Mouse (Mus musculus) midbrain, embryonic 14.5 days (tissue): ENCODE measurements around the gene Kmt5a. TPM values are rescaled to one million over a fixed set of nuclear protein-coding genes. Genes with fewer than 3 reads are reported as not detected.
"Not testable (repeated sequence)": the region's sequence is repeated elsewhere in the genome, so short reads cannot be mapped to it uniquely, and the experiment has no call there.

ENCODE experiments used
- ATAC-seq: fragments of 200-750 bp; cut with Nextera tagmentation; 2 replicates; pipeline ENCODE4 v1.8.0; 2017; ENCODE audit warnings: moderate number of reproducible peaks, moderate library complexity; ENCODE audit not compliant: low FRiP score, low TSS enrichment
- DNase-seq: peaks from one replicate; pipeline ENCODE4 v3.0.0-alpha.2; 2015
- H3K27ac ChIP-seq: fragments of 300-500 bp; sonication (generic); replicated peaks from 2 replicates; pipeline ENCODE4 v1.5.1; 2014; ENCODE audit warnings: mild to moderate bottlenecking, low read depth, low read length, moderate library complexity
- H3K27me3 ChIP-seq: fragments of 300-500 bp; sonication (generic); 2 replicates; pipeline ENCODE4 v1.6.1; 2014; ENCODE audit warnings: low read length, control low read depth, mixed read lengths; ENCODE audit not compliant: control insufficient read depth, insufficient read depth
- H3K36me3 ChIP-seq: fragments of 300-500 bp; sonication (generic); 2 replicates; pipeline ENCODE4 v1.6.1; 2014; ENCODE audit warnings: low read length, control low read depth; ENCODE audit not compliant: control insufficient read depth, insufficient read depth
- H3K4me1 ChIP-seq: fragments of 300-500 bp; sonication (generic); 2 replicates; pipeline ENCODE4 v1.6.1; 2014; ENCODE audit warnings: mild to moderate bottlenecking, antibody characterized with exemption, low read length, control low read depth; ENCODE audit not compliant: control insufficient read depth, insufficient read depth
- H3K4me2 ChIP-seq: fragments of 300-500 bp; sonication (generic); 2 replicates; pipeline ENCODE4 v1.6.1; 2014; ENCODE audit warnings: mild to moderate bottlenecking, low read length, moderate library complexity
- H3K4me3 ChIP-seq: fragments of 300-500 bp; sonication (generic); replicated peaks from 2 replicates; pipeline ENCODE4 v1.5.1; 2014; ENCODE audit warnings: low read depth, low read length
- H3K9ac ChIP-seq: fragments of 300-500 bp; sonication (generic); replicated peaks from 2 replicates; pipeline ENCODE4 v1.6.1; 2014; ENCODE audit warnings: mild to moderate bottlenecking, low read length, moderate library complexity
- H3K9me3 ChIP-seq: fragments of 300-500 bp; sonication (generic); 2 replicates; pipeline ENCODE4 v1.6.1; 2016; ENCODE audit warnings: low read length, control low read depth, mixed read lengths; ENCODE audit not compliant: control insufficient read depth
- WGBS: fragments of 180-500 bp; shearing (Covaris S2); extraction: QIAGEN DNeasy Blood & Tissue Kit; methylation state at CpG from one replicate; pipeline ENCODE4 v1.1.7; 2014; 5-methylcytosine and 5-hydroxymethylcytosine counted together
- polyA plus RNA-seq: library from polyadenylated mRNA; unstranded; fragments of >200 nt; fragmentation: Nextera tagmentation; extraction: Ambion mirVana; gene quantifications from 2 replicates; pipeline ENCODE4 v1.2.1, GENCODE M21; 2014

Gene Kmt5a
- polyA plus RNA-seq, 1 experiment from 2014 or later = 20.9 TPM

DNA sequence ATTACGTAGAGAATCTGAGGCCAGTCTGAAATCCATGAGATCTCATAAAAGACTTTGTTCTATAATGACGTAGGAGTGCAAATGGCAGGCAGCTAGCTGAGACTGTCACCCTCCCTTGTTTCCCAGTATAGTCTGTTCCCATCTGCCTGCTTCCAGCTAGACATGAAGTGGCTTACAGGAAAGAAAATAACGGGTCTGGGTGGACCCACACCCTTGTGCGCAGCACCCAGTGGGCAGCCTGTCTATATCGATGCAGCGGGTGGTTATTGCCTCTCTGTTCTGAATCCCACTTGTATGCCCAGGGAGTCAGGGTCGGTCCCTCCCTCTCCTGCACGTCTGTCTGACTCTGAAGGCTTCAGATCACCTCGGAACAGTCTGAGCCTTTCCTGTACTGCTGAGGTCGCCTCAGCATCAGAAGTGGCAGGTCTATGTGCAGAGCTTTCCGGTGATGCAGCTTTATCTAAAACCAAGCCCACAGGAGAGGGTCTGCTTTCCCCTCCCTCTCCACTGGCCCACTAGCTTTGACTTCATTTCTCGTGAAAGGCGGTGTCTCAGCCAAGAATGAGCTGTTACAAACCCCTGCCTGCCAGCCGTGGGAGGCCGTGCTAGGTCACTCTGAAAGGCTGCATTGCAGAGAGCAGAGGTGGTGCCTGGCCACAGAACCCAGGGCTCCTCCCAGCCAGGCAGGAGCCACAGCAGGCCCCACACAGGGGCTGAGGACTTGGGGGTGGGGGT, 12.9 kb downstream of the Kmt5a start:
- ATAC-seq = no peak
- H3K27me3 ChIP-seq = no peaks in the 10 kb centered on the region
- H3K36me3 ChIP-seq = peaks cover 92% of the 10 kb centered on the region
- no peak overlapping the region for H3K9ac ChIP-seq
- H3K9me3 ChIP-seq = no peaks in the 10 kb centered on the region
- no peak overlapping the region for H3K4me3 ChIP-seq
- 78% methylated on average over 15 of the region's 15 CpGs for WGBS
- DNase-seq = no peak
- no peaks in the 10 kb centered on the region for H3K4me1 ChIP-seq
- no peak overlapping the region for H3K4me2 ChIP-seq
- H3K27ac ChIP-seq = no peak overlapping the region; the same call in 1 of the 2 replicates

DNA sequence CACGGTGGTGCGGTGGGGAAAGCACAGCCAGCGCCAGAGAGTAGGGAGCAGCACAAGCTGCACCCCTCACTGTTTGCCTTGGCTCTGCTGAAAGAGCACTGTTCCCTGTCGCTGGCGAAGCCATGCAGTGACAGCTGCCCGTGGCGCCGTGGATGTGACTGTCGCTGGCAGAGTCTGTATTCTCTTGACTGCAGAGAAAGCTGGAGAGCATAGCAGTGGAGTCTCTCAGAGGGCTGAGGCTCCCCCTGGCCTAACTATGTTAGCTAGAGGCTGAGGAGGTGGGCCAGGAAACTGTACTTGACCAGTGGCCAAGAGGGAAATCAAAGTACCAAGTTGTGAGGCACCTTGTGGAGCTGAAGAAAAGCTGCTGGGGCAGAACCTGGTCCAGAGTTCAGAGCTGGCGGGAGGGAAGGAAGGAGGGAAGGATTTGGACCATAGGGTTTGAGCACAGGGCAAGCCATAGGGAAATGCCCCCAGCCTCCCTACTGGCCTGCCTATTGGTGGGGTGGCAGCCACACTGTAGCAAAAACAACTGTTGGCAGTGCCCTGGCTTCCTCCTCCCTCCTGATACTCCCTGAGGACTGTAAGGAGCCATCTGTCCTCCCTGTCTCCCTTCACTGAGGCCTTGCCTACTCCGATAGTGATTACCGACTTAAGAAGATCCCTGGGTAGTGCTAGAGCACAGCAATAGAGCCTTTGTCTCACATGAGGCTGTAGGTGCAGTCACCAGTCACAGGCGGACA, 13.8 kb downstream of the Kmt5a start:
- H3K27me3 ChIP-seq = no peaks in the 10 kb centered on the region
- no peak overlapping the region; the same call in none of the 2 replicates for H3K27ac ChIP-seq
- H3K4me1 ChIP-seq = no peaks in the 10 kb centered on the region
- H3K4me2 ChIP-seq = no peak overlapping the region
- WGBS = 78% methylated on average over 13 of the region's 13 CpGs
- no peak overlapping the region for H3K9ac ChIP-seq
- DNase-seq (no peak), ATAC-seq (no peak)
- H3K4me3 ChIP-seq = no peak overlapping the region
- H3K36me3 ChIP-seq = peaks cover 93% of the 10 kb centered on the region
- no peaks in the 10 kb centered on the region for H3K9me3 ChIP-seq

DNA sequence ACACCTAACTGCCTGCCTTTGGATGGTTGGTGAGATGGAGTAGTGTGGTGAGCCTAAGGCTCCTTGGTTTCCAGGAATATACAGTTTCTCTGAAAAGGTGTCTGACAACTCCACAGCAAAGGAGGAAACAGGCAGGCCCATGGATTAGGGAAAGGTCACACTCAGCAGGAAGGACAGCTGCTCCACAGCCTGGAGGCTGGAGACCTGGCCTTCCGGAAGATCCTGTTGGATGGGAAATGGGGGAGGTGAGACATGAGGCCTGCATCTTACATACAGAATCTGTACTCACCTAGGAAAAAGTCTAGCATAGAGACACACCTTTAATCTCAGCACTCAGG, 14.3 kb downstream of the Kmt5a start:
- Histone ChIP-seq H3K4me2 (no peak overlapping the region), H3K27me3 (no peaks in the 10 kb centered on the region), H3K9me3 (no peaks in the 10 kb centered on the region), H3K4me3 (no peak overlapping the region), H3K4me1 (no peaks in the 10 kb centered on the region), H3K27ac (no peak overlapping the region), H3K36me3 (peaks cover 93% of the 10 kb centered on the region), H3K9ac (no peak overlapping the region)
- WGBS = 81% methylated on average over 1 of the region's 1 CpGs
- DNase-seq (no peak), ATAC-seq (no peak)

DNA sequence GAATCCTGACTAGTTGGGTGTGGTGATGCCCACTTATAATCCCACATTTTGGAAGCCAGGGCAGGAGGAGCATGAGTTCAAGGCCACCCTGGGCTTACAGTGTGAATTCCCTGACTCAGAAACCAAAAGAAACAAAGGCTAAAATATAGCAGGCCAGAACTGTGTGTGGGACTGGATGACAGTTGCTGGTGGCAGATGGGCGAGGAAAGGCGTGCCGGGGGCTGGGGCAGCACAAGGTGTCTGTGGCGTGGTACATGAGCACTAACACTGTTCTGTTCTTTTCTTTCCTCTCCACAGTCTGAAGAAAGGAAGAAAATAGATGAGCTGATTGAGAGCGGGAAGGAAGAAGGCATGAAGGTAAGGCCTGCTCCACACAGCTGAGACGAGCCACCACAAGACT, 17.0 kb downstream of the Kmt5a start:
- Histone ChIP-seq H3K27me3 (no peaks in the 10 kb centered on the region), H3K27ac (no peak overlapping the region), H3K9me3 (no peaks in the 10 kb centered on the region), H3K4me3 (no peak overlapping the region), H3K4me2 (no peak overlapping the region), H3K36me3 (peaks cover 88% of the 10 kb centered on the region), H3K9ac (no peak overlapping the region), H3K4me1 (no peaks in the 10 kb centered on the region)
- ATAC-seq (no peak), DNase-seq (no peak)
- WGBS = 97% methylated on average over 6 of the region's 6 CpGs

DNA sequence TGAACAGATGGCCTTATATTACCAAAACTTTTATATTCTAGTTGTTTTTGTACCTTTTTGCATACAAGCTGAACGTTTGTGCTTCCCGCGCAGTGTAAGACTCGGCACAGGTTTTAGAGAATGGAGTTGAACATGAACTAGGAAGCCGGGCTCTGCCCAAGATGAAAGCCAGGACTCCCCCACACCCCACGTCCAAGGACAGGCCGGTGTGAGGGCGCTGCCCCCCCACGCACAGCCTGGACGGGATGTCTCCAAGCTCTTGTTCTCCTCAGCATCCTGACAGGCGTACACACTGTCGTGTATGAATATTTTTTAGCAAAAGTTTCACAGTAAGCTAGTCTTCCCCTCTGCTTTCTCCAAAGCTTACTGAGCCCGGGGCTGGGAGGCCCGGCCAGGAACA, 21.2 kb downstream of the Kmt5a start:
- not testable (repeated sequence) for ATAC-seq, DNase-seq, H3K9ac ChIP-seq, H3K27me3 ChIP-seq, H3K4me2 ChIP-seq, H3K27ac ChIP-seq, H3K4me1 ChIP-seq, H3K9me3 ChIP-seq, H3K4me3 ChIP-seq
- peaks cover 74% of the 10 kb centered on the region for H3K36me3 ChIP-seq
- 94% methylated on average over 14 of the region's 14 CpGs for WGBS

DNA sequence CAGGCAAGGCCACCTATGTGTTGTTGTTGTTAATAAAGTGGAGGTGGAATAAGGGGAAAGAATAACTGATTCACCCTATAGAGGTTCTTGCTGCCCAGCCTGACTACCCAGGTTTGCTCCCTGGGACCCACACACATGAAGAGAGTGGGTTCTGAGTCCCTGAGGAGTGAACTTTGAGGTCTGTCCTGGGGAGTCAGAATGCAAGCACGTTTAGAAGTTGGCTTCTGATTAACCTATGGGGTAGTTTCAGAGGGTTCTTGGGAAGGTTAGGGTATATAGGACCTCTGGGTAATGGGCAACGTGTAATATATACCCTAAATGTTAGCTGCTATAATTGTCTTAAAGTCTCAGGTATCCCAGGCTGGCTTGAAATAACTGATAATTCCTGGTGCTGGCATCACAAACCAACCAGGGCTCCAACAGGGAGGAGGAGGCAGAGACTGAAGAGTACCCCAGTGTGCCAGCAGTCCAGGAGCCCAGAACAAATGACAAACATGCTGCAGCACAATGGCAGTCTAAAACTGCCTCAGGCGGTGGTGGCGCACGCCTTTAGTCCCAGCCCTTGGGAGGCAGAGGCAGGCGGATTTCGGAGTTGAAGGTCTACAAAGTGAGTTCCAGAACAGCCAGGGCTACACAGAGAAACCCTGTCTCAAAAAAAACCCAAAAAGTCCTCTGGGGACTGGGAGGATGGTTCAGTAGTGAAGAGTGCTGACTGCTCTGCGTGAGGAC, 22.7 kb downstream of the Kmt5a start:
- Histone ChIP-seq H3K9me3 (no peaks in the 10 kb centered on the region), H3K4me1 (no peaks in the 10 kb centered on the region), H3K36me3 (peaks cover 65% of the 10 kb centered on the region), H3K4me2 (no peak overlapping the region), H3K9ac (no peak overlapping the region), H3K4me3 (no peak overlapping the region), H3K27me3 (no peaks in the 10 kb centered on the region), H3K27ac (no peak overlapping the region)
- 86% methylated on average over 8 of the region's 8 CpGs for WGBS
- no peak for DNase-seq
- no peak for ATAC-seq

DNA sequence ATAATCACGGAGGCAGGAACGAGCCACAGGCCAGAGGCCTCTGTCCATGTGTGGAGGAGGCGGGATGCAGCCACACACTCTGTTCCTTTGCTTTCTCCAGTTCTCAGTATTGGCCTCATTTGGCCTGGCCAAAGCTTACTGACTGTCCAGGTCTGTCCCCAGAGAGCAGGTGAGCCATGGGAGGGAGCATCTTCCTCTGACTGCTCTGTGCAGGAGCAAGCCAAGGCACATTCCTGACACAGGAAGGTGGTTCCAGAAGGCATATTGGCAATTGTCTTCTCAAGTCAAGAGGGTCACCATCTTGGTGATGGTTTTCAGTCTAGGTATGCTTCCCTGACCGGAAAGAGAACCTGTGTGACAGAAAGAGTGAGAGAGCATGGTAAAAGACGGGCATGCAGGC, 23.7 kb downstream of the Kmt5a start:
- H3K4me3 ChIP-seq = no peak overlapping the region
- no peaks in the 10 kb centered on the region for H3K9me3 ChIP-seq
- H3K4me1 ChIP-seq = no peaks in the 10 kb centered on the region
- H3K27me3 ChIP-seq = no peaks in the 10 kb centered on the region
- no peak overlapping the region for H3K4me2 ChIP-seq
- DNase-seq (no peak), ATAC-seq (no peak)
- 88% methylated on average over 5 of the region's 5 CpGs for WGBS
- H3K9ac ChIP-seq = no peak overlapping the region
- peaks cover 62% of the 10 kb centered on the region for H3K36me3 ChIP-seq
- H3K27ac ChIP-seq = no peak overlapping the region

DNA sequence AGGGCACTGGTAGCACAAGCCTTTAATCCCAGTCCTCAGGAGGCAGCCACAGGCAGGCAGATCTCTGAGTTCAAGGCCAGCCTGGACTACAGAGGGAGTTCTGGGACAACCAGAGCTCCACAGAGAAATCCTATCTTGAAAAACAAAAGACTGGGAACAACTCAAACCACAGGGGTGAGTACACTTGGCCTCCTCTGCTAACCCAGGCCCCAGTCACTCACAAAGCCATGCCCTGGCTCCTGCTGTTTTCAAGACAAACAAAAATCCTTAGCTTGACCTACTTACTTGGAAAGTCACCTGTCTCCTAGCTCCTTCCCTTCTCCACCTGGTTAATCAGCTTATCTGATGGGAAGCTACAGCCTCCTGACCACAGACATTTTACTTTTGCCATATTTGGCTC, 25.2 kb downstream of the Kmt5a start:
- ATAC-seq = no peak
- peaks cover 56% of the 10 kb centered on the region for H3K36me3 ChIP-seq

More for the DNA sequence above, 25.2 kb downstream of the Kmt5a start:
- Histone ChIP-seq H3K9ac (no peak overlapping the region), H3K9me3 (no peaks in the 10 kb centered on the region), H3K27me3 (no peaks in the 10 kb centered on the region), H3K4me1 (no peaks in the 10 kb centered on the region), H3K4me2 (no peak overlapping the region), H3K4me3 (no peak overlapping the region), H3K27ac (no peak overlapping the region)
- DNase-seq = no peak
